Mouse (Mus musculus) embryonic facial prominence, embryonic 15.5 days (tissue): ENCODE measurements around the gene Cdca5. TPM values are rescaled to one million over a fixed set of nuclear protein-coding genes. Genes with fewer than 3 reads are reported as not detected.

Experiments
- ATAC-seq: fragments of 200-750 bp; cut with Nextera tagmentation; 2 replicates; pipeline ENCODE4 v1.8.0; 2017; ENCODE audit warnings: low read depth, moderate TSS enrichment; ENCODE audit not compliant: insufficient number of reproducible peaks, low FRiP score, low TSS enrichment
- H3K27ac ChIP-seq: fragments of 300-500 bp; sonication (generic); replicated peaks from 2 replicates; pipeline ENCODE4 v1.5.1; 2015; ENCODE audit warnings: mild to moderate bottlenecking, inconsistent platforms
- H3K27me3 ChIP-seq: fragments of 300-500 bp; sonication (generic); 2 replicates; pipeline ENCODE4 v1.6.1; 2015; ENCODE audit warnings: inconsistent platforms
- H3K36me3 ChIP-seq: fragments of 300-500 bp; sonication (generic); 2 replicates; pipeline ENCODE4 v1.6.1; 2015; ENCODE audit warnings: mild to moderate bottlenecking, inconsistent platforms
- H3K4me1 ChIP-seq: fragments of 300-500 bp; sonication (generic); 2 replicates; pipeline ENCODE4 v1.6.1; 2015; ENCODE audit warnings: inconsistent platforms
- H3K4me2 ChIP-seq: fragments of 300-500 bp; sonication (generic); replicated peaks from 2 replicates; pipeline ENCODE4 v1.6.1; 2015; ENCODE audit warnings: mild to moderate bottlenecking, inconsistent platforms
- H3K4me3 ChIP-seq: fragments of 300-500 bp; sonication (generic); replicated peaks from 2 replicates; pipeline ENCODE4 v1.5.1; 2015; ENCODE audit warnings: mild to moderate bottlenecking, inconsistent platforms
- H3K9ac ChIP-seq: fragments of 300-500 bp; sonication (generic); 2 replicates; pipeline ENCODE4 v1.6.1; 2015; ENCODE audit warnings: inconsistent platforms
- H3K9me3 ChIP-seq: fragments of 300-500 bp; sonication (generic); replicated peaks from 2 replicates; pipeline ENCODE4 v1.6.1; 2016; ENCODE audit warnings: inconsistent platforms
- WGBS: fragments of 180-500 bp; shearing (Covaris S2); methylation state at CpG from one replicate; pipeline ENCODE4 v1.1.7; 2015; 5-methylcytosine and 5-hydroxymethylcytosine counted together
- polyA plus RNA-seq: library from polyadenylated mRNA; unstranded; fragments of >200 nt; fragmentation: Nextera tagmentation; extraction: Ambion mirVana; gene quantifications from 2 replicates; pipeline ENCODE4 v1.2.1, GENCODE M21; 2015

The Cdca5 gene
- polyA plus RNA-seq, 1 experiment from 2014 or later = 29.0 TPM

GRCm38 (mm10) chr19:6116113-6116850 lies 31.5 kb downstream of the Cdca5 start:
- WGBS = 89% methylated on average over 15 of the region's 15 CpGs
- peak overlapping the region; percentile 82; the same call in 1 of the 2 replicates for H3K4me2 ChIP-seq

GRCm38 (mm10) chr19:6117346-6117985 lies 32.7 kb downstream of the Cdca5 start:
- no peaks in the 10 kb centered on the region for H3K27me3 ChIP-seq
- no peak; the same call in 1 of the 2 replicates for ATAC-seq
- H3K27ac ChIP-seq = peak overlapping the region; percentile 97
- H3K36me3 ChIP-seq = peaks cover 35% of the 10 kb centered on the region
- 4% methylated on average over 32 of the region's 32 CpGs for WGBS
- H3K4me2 ChIP-seq = peak overlapping the region; percentile 82
- H3K9ac ChIP-seq = peak overlapping the region; percentile 72
- no peaks in the 10 kb centered on the region for H3K9me3 ChIP-seq
- H3K4me3 ChIP-seq = peak overlapping the region; percentile 73
- peaks cover 25% of the 10 kb centered on the region for H3K4me1 ChIP-seq

More at GRCm38 (mm10) chr19:6116113-6116850, 31.5 kb downstream of the Cdca5 start:
- peaks cover 25% of the 10 kb centered on the region for H3K4me1 ChIP-seq
- H3K36me3 ChIP-seq = peaks cover 34% of the 10 kb centered on the region
- no peak overlapping the region for H3K9ac ChIP-seq
- H3K9me3 ChIP-seq = no peaks in the 10 kb centered on the region
- no peak overlapping the region for H3K27ac ChIP-seq
- no peak for ATAC-seq
- H3K27me3 ChIP-seq = no peaks in the 10 kb centered on the region
- H3K4me3 ChIP-seq = peak overlapping the region; percentile 73; the same call in 1 of the 2 replicates

- peak within 1 kb of the TSS; percentile 72 for H3K9ac ChIP-seq
- ATAC-seq = peak; percentile 87
- peaks cover 25% of the 10 kb centered on the region for H3K4me1 ChIP-seq
- no peaks in the 10 kb centered on the region for H3K27me3 ChIP-seq
- H3K4me3 ChIP-seq = peak within 1 kb of the TSS; percentile 73
- H3K9me3 ChIP-seq = no peaks in the 10 kb centered on the region
- H3K27ac ChIP-seq = peak within 1 kb of the TSS; percentile 97
- peaks cover 35% of the 10 kb centered on the region for H3K36me3 ChIP-seq
- H3K4me2 ChIP-seq = peak within 1 kb of the TSS; percentile 82
- WGBS = under 1% methylated on average over 77 of the region's 77 CpGs
These were observed 33.3 kb downstream of the Cdca5 start, which contains the start of gene Sac3d1 for GRCm38 (mm10) chr19:6117986-6118676. TSS of gene Sac3d1 (minus strand) at chr19:6118650.

GRCm38 (mm10) chr19:6118677-6119185 lies 33.9 kb downstream of the Cdca5 start:
- ATAC-seq = peak; percentile 17; the same call in 1 of the 2 replicates
- Histone ChIP-seq H3K9ac (peak overlapping the region; percentile 72), H3K36me3 (peaks cover 35% of the 10 kb centered on the region), H3K4me1 (peaks cover 25% of the 10 kb centered on the region), H3K27ac (peak overlapping the region; percentile 97), H3K4me3 (peak overlapping the region; percentile 73), H3K4me2 (peak overlapping the region; percentile 82), H3K27me3 (no peaks in the 10 kb centered on the region), H3K9me3 (no peaks in the 10 kb centered on the region)
- 2% methylated on average over 8 of the region's 8 CpGs for WGBS

GRCm38 (mm10) chr19:6121761-6122160 lies 37.0 kb downstream of the Cdca5 start:
- Histone ChIP-seq H3K27me3 (no peaks in the 10 kb centered on the region), H3K4me1 (peaks cover 19% of the 10 kb centered on the region), H3K9ac (no peak overlapping the region), H3K4me3 (no peak overlapping the region), H3K9me3 (no peaks in the 10 kb centered on the region), H3K27ac (no peak overlapping the region), H3K4me2 (no peak overlapping the region), H3K36me3 (peaks cover 10% of the 10 kb centered on the region; the same call in 1 of the 2 replicates)
- 44% methylated on average over 19 of the region's 19 CpGs for WGBS
- ATAC-seq = no peak

- Histone ChIP-seq H3K4me3 (no peak overlapping the region), H3K4me2 (no peak overlapping the region), H3K9me3 (no peaks in the 10 kb centered on the region), H3K27ac (no peak overlapping the region), H3K36me3 (peaks cover 10% of the 10 kb centered on the region; the same call in 1 of the 2 replicates), H3K4me1 (peaks cover 11% of the 10 kb centered on the region), H3K27me3 (no peaks in the 10 kb centered on the region), H3K9ac (no peak overlapping the region)
- no peak for ATAC-seq
- 55% methylated on average over 8 of the region's 8 CpGs for WGBS
These were observed 38.5 kb downstream of the Cdca5 start for GRCm38 (mm10) chr19:6123330-6123729.

- H3K27ac ChIP-seq = no peak overlapping the region
- peaks cover 8% of the 10 kb centered on the region for H3K4me1 ChIP-seq
- H3K36me3 ChIP-seq = peaks cover 10% of the 10 kb centered on the region; the same call in 1 of the 2 replicates
- no peaks in the 10 kb centered on the region for H3K9me3 ChIP-seq
- H3K4me3 ChIP-seq = no peak overlapping the region
- H3K27me3 ChIP-seq = no peaks in the 10 kb centered on the region
- no peak overlapping the region for H3K9ac ChIP-seq
- WGBS = 66% methylated on average over 2 of the region's 2 CpGs
- no peak overlapping the region for H3K4me2 ChIP-seq
- ATAC-seq = no peak
These were observed 40.1 kb downstream of the Cdca5 start for GRCm38 (mm10) chr19:6124898-6125297.

GRCm38 (mm10) chr19:6126289-6126688 lies 41.5 kb downstream of the Cdca5 start:
- no peak overlapping the region for H3K27ac ChIP-seq
- no peak overlapping the region for H3K4me3 ChIP-seq
- H3K9ac ChIP-seq = no peak overlapping the region
- peaks cover under 1% of the 10 kb centered on the region; the same call in 1 of the 2 replicates for H3K36me3 ChIP-seq
- H3K9me3 ChIP-seq = no peaks in the 10 kb centered on the region
- WGBS = 23% methylated on average over 4 of the region's 4 CpGs
- no peak for ATAC-seq
- H3K4me1 ChIP-seq = peaks cover 8% of the 10 kb centered on the region
- no peak overlapping the region for H3K4me2 ChIP-seq
- no peaks in the 10 kb centered on the region for H3K27me3 ChIP-seq

- H3K4me3 ChIP-seq = peak overlapping the region; percentile 53
- H3K36me3 ChIP-seq = no peaks in the 10 kb centered on the region
- H3K4me1 ChIP-seq = peaks cover 8% of the 10 kb centered on the region
- peak overlapping the region; percentile 18; the same call in 1 of the 2 replicates for H3K9ac ChIP-seq
- 69% methylated on average over 10 of the region's 10 CpGs for WGBS
- H3K27ac ChIP-seq = peak overlapping the region; percentile 89
- H3K9me3 ChIP-seq = no peaks in the 10 kb centered on the region
- H3K4me2 ChIP-seq = peak overlapping the region; percentile 50
- ATAC-seq = no peak
- no peaks in the 10 kb centered on the region for H3K27me3 ChIP-seq
These were observed 42.2 kb downstream of the Cdca5 start for GRCm38 (mm10) chr19:6126789-6127580.

- H3K4me1 ChIP-seq = peaks cover 8% of the 10 kb centered on the region
- H3K36me3 ChIP-seq = no peaks in the 10 kb centered on the region
- H3K9ac ChIP-seq = peak within 1 kb of the TSS; percentile 18; the same call in 1 of the 2 replicates
- peak within 1 kb of the TSS; percentile 50 for H3K4me2 ChIP-seq
- WGBS = 0% methylated on average over 32 of the region's 32 CpGs
- ATAC-seq = peak; percentile 93
- peak within 1 kb of the TSS; percentile 89 for H3K27ac ChIP-seq
- H3K9me3 ChIP-seq = no peaks in the 10 kb centered on the region
- peak within 1 kb of the TSS; percentile 53 for H3K4me3 ChIP-seq
- no peaks in the 10 kb centered on the region for H3K27me3 ChIP-seq
These were observed 43.1 kb downstream of the Cdca5 start, which contains the start of gene Snx15 for GRCm38 (mm10) chr19:6127760-6128341. TSS of gene Snx15 (minus strand) at chr19:6128304.
